Mouse (Mus musculus) lung, embryonic 16.5 days (tissue): ENCODE measurements around the gene Gdf9. TPM values are rescaled to one million over a fixed set of nuclear protein-coding genes. Genes with fewer than 3 reads are reported as not detected.

Experiments
- ATAC-seq: fragments of 200-750 bp; cut with Nextera tagmentation; 2 replicates; pipeline ENCODE4 v1.8.0; 2017; ENCODE audit warnings: low read depth, mild to moderate bottlenecking, moderate library complexity
- H3K27ac ChIP-seq: fragments of 300-500 bp; sonication (generic); 2 replicates; pipeline ENCODE4 v1.5.1; 2014; ENCODE audit warnings: mild to moderate bottlenecking, control low read depth, low read length
- H3K27me3 ChIP-seq: fragments of 300-500 bp; sonication (generic); 2 replicates; pipeline ENCODE4 v1.6.1; 2014; ENCODE audit warnings: low read depth, low read length, mixed read lengths; ENCODE audit not compliant: control insufficient read depth, insufficient read depth
- H3K36me3 ChIP-seq: fragments of 300-500 bp; sonication (generic); 2 replicates; pipeline ENCODE4 v1.6.1; 2014; ENCODE audit warnings: low read length; ENCODE audit not compliant: control insufficient read depth, insufficient read depth
- H3K4me1 ChIP-seq: fragments of 300-500 bp; sonication (generic); replicated peaks from 2 replicates; pipeline ENCODE4 v1.6.1; 2014; ENCODE audit warnings: low read length, mixed read lengths; ENCODE audit not compliant: control insufficient read depth, insufficient read depth
- H3K4me2 ChIP-seq: fragments of 300-500 bp; sonication (generic); 2 replicates; pipeline ENCODE4 v1.6.1; 2014; ENCODE audit warnings: low read depth, low read length, control low read depth
- H3K4me3 ChIP-seq: fragments of 300-500 bp; sonication (generic); 2 replicates; pipeline ENCODE4 v1.5.1; 2014; ENCODE audit warnings: mild to moderate bottlenecking, low read length, control low read depth
- H3K9ac ChIP-seq: fragments of 300-500 bp; sonication (generic); 2 replicates; pipeline ENCODE4 v1.6.1; 2014; ENCODE audit warnings: low read length, control low read depth
- H3K9me3 ChIP-seq: fragments of 300-500 bp; sonication (generic); 2 replicates; pipeline ENCODE4 v1.6.1; 2016; ENCODE audit warnings: low read length; ENCODE audit not compliant: control insufficient read depth
- WGBS: fragments of 180-500 bp; shearing (Covaris S2); extraction: QIAGEN DNeasy Blood & Tissue Kit; methylation state at CpG from one replicate; pipeline ENCODE4 v1.1.7; 2014; 5-methylcytosine and 5-hydroxymethylcytosine counted together
- polyA plus RNA-seq: library from polyadenylated mRNA; unstranded; fragments of >200 nt; fragmentation: Nextera tagmentation; extraction: Ambion mirVana; gene quantifications from 2 replicates; pipeline ENCODE4 v1.2.1, GENCODE M21; 2015

Gdf9 gene
- polyA plus RNA-seq, 1 experiment from 2014 or later, result 1.4 TPM

DNA sequence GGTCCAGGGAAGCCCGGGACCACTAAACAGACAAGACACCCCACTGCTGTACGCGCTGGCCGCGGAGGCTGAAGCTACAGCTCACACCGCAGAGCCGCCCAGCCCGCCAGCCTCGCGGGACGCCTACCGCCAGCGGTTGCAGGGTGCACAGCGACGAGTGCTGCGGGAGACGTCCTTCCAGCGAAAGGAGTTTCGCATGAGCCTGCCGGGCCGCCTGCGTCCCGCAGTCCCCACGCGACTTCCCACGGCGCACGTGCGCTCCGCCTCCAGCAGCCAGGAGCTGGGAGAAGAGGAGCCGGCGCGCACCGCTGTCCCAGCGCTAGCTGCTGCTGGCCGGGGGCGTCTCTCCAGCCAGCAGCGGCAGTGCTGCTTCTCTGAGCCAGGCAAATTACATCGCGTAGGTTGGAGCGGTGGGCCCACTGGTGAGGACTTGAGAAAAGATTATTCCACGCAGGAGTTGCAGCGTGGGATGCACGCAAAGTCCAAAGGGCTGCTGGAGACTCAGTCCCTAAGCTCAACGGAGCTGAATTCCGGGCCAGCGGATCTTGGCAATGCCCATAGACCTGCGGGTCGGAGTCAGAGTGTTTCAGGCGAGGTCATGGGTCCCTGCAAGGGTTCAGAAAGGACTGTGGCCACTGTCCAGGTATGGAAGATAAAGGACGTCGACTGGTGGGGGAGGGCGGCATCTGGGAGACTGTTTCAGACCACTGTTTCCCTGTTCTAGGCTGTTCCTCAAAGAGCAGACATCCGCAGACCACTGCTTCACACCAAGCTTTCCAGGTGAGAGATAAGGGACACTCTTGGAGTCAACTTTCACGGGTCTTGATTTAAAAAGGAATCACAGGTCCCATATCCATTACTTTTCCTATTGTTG, 33.0 kb downstream of the Gdf9 start:
- Histone ChIP-seq H3K9me3 (no peaks in the 10 kb centered on the region), H3K9ac (peak overlapping the region; percentile 55), H3K27ac (no peak overlapping the region), H3K4me2 (peak overlapping the region; percentile 78), H3K4me1 (peaks cover 6% of the 10 kb centered on the region; the same call in 1 of the 2 replicates), H3K27me3 (peaks cover 41% of the 10 kb centered on the region), H3K4me3 (peak overlapping the region; percentile 48), H3K36me3 (no peaks in the 10 kb centered on the region)
- ATAC-seq, result peak; percentile 26; the same call in 1 of the 2 replicates
- WGBS, result 6% methylated on average over 55 of the region's 55 CpGs

DNA sequence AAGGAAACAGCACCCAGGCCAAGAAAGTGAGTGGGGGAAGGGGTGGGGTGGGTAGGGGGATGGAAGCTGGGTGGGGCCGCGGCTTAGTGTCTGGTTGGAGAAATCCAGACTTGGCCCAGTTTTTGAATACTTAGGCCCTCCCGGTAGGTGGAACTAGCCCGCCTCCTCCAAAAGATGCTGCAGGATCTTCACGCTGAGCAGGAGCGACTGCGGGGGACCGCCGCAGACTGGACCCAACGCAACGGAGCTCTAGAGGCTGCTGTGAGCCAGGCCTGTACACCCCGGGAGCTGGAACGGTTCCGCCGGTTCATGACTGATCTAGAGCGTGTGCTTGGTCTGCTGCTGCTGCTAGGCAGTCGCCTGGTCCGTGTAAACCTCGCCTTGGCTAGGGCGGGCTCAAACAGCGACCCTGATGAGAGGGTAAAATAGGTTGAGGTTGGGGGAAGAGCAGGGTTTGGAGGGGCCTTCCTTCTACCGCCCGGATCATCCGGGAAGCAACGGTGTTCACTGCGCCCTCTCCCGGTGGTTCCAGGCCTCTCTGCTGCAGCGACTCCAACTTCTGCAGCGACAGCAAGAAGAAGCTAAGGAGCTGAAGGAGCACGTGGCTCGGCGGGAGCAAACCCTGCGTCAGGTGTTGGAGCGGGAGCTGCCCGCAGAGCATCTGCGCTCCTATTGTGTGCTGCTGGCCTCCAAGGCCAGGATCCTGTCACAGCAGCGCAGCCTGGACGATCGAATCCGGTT, 35.6 kb downstream of the Gdf9 start:
- WGBS, result 6% methylated on average over 40 of the region's 40 CpGs

DNA sequence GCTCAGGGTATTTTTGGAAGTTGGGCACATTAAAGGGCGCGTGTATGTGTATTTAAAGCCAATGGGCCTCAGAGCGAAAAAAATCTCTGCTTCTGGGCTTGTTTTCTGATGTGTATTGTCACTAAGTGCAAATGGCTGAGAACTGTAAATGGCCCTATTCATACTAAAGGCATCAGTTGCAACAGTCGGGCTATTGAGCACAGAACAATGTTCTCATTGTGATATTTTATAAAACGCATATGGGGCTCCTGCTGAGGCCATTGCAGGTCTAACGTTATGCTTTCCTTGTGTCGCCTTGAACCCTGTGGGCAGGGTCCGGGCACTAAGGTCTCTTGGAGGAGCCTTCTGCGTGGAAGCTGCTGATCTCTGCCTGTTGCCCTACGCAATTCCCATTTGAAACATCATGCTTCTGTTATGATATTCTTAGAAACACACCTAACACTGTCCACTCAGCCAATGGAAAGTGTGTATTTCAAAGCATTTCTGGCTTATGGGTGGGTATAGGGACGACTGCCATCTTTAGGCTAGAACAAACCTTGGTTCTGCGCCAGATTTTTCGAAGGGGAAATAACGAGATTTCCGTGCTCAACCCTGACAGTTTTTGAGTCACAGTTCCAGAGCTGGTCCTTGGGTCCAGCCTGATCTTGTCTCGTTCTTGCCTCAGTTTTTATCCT, 38.6 kb downstream of the Gdf9 start:
- Histone ChIP-seq H3K9ac (peak overlapping the region; percentile 26; the same call in 1 of the 2 replicates), H3K4me2 (peak overlapping the region; percentile 43), H3K36me3 (no peaks in the 10 kb centered on the region), H3K27me3 (peaks cover 36% of the 10 kb centered on the region), H3K4me1 (peaks cover 10% of the 10 kb centered on the region; the same call in 1 of the 2 replicates), H3K4me3 (peak overlapping the region; percentile 17), H3K27ac (no peak overlapping the region), H3K9me3 (no peaks in the 10 kb centered on the region)
- ATAC-seq, result peak; percentile 18
- 35% methylated on average over 16 of the region's 16 CpGs for WGBS

More for the DNA sequence above, 35.6 kb downstream of the Gdf9 start:
- ATAC-seq, result peak; percentile 65
- H3K4me3 ChIP-seq, result peak overlapping the region; percentile 37
- no peaks in the 10 kb centered on the region for H3K9me3 ChIP-seq
- no peak overlapping the region for H3K27ac ChIP-seq
- peak overlapping the region; percentile 60 for H3K9ac ChIP-seq
- peaks cover 50% of the 10 kb centered on the region for H3K27me3 ChIP-seq
- no peaks in the 10 kb centered on the region for H3K36me3 ChIP-seq
- peaks cover 13% of the 10 kb centered on the region; the same call in 1 of the 2 replicates for H3K4me1 ChIP-seq
- peak overlapping the region; percentile 62 for H3K4me2 ChIP-seq

DNA sequence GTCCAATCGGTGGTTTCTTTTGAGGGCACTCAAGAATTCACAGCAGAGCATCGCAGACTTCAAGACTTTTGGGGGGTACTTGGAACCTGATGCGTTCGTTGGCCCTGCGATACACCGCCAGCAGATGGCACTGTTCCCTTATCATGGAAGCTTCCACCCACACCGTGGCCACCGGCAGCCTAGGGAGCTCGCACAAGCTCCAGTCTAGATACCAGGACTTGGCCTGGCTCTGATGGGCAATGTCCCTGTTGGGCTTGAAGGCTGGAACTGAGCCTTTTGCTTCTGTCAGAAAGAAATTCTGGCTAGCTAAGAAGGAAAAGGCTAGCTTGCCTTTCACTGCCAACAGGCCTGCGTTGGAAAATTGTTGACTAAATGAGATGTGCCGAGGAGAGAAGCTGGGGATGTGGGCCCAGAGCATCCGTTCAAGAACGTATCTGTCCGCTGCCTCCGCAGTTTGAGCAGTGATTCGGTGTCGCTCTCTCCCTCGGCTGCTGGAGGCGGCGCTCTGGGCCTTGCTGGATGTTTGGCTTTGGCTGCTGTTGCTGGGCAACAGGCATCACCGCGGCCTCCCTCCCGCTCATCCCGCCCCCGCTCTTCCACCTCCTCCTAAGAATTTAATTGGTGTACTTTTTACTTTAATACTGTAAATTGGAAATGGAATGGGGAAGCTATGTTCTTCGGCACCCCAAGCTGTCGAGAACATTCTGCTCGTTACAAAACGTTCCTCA, 39.3 kb downstream of the Gdf9 start, which contains the start of gene Gm9837:
Gene Gm9837 (minus strand): TSS at position 512 of the 728 bp plus-strand sequence.
- Histone ChIP-seq H3K27ac (no peak within 1 kb of the TSS), H3K9me3 (no peaks in the 10 kb centered on the region), H3K27me3 (peaks cover 36% of the 10 kb centered on the region), H3K4me3 (peak within 1 kb of the TSS; percentile 20), H3K4me1 (peaks cover 10% of the 10 kb centered on the region; the same call in 1 of the 2 replicates), H3K36me3 (no peaks in the 10 kb centered on the region), H3K4me2 (peak within 1 kb of the TSS; percentile 43), H3K9ac (peak within 1 kb of the TSS; percentile 26; the same call in 1 of the 2 replicates)
- WGBS, result 3% methylated on average over 29 of the region's 29 CpGs
- ATAC-seq, result peak; percentile 88

DNA sequence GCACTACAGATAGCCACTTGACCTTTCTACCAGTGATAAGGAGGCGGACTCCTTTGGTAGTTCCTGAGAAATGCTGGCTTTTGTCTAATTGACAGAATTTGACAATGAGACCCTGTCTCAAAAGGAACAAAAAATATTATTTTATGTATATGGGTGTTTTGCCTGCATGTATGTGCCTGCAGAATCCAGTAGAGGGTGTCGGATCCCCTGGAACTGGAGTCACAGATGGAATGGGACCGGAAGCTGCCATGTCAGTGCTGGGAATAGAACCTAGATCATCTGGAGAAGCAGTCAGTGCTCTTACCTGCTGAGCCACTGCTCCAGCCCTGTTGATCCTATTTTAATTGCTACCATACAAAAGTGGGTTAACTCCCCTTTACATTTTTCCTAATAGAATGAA, 41.9 kb downstream of the Gdf9 start:
- H3K4me3 ChIP-seq, result no peak overlapping the region
- ATAC-seq, result no peak
- peaks cover 7% of the 10 kb centered on the region; the same call in 1 of the 2 replicates for H3K4me1 ChIP-seq
- 58% methylated on average over 3 of the region's 3 CpGs for WGBS
- no peak overlapping the region for H3K9ac ChIP-seq
- no peaks in the 10 kb centered on the region for H3K36me3 ChIP-seq
- H3K4me2 ChIP-seq, result no peak overlapping the region
- no peaks in the 10 kb centered on the region for H3K9me3 ChIP-seq
- no peak overlapping the region for H3K27ac ChIP-seq
- H3K27me3 ChIP-seq, result peaks cover 47% of the 10 kb centered on the region

DNA sequence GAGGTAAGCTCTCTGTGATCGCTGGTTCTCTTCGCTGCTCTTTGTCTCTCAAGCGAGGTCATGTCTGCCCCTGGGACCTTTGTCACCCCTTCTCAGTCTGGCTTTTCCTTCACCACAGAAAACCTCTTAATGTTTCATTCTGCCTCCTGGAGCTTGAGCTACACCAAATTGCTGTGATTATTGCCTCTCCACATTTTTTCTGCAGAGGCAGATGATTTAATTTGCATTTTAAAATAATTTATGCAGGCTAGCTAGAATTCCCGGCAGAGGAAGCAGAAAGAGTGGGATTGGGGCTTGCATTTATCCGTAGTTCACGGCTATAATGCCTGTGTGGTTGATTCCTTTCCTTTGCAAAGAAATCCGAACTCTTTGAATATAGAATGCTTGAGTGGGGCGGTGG, 44.8 kb downstream of the Gdf9 start:
- WGBS, result 22% methylated on average over 8 of the region's 8 CpGs
- no peaks in the 10 kb centered on the region for H3K9me3 ChIP-seq
- H3K27ac ChIP-seq, result no peak overlapping the region
- no peak overlapping the region for H3K9ac ChIP-seq
- no peak for ATAC-seq
- peaks cover 69% of the 10 kb centered on the region for H3K27me3 ChIP-seq
- H3K4me1 ChIP-seq, result peaks cover 16% of the 10 kb centered on the region
- H3K4me2 ChIP-seq, result no peak overlapping the region
- H3K36me3 ChIP-seq, result no peaks in the 10 kb centered on the region
- no peak overlapping the region for H3K4me3 ChIP-seq

DNA sequence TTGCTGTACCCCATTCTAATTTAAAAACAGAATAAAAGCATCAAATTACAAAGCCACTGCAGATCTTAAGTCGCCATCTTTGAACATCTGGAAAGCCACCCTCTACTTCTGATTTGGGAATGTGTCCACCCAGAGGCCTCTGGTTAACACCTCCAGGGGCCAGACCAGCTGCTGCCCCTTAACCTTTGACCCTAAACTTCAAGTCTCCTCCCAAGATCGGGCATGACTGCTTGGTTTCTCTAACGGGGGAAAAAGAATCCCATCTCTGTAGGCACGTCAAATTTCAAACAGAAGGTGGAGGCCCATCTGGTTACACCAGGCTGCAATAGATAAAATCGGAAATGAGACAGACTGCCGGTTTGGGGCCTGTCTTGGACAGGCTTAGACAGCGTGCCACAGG, 47.0 kb downstream of the Gdf9 start:
- peaks cover 16% of the 10 kb centered on the region for H3K4me1 ChIP-seq
- no peak overlapping the region for H3K4me3 ChIP-seq
- peaks cover 70% of the 10 kb centered on the region for H3K27me3 ChIP-seq
- no peak for ATAC-seq
- H3K27ac ChIP-seq, result no peak overlapping the region
- H3K36me3 ChIP-seq, result no peaks in the 10 kb centered on the region
- no peak overlapping the region for H3K9ac ChIP-seq
- 41% methylated on average over 7 of the region's 7 CpGs for WGBS
- no peak overlapping the region for H3K4me2 ChIP-seq
- H3K9me3 ChIP-seq, result no peaks in the 10 kb centered on the region

DNA sequence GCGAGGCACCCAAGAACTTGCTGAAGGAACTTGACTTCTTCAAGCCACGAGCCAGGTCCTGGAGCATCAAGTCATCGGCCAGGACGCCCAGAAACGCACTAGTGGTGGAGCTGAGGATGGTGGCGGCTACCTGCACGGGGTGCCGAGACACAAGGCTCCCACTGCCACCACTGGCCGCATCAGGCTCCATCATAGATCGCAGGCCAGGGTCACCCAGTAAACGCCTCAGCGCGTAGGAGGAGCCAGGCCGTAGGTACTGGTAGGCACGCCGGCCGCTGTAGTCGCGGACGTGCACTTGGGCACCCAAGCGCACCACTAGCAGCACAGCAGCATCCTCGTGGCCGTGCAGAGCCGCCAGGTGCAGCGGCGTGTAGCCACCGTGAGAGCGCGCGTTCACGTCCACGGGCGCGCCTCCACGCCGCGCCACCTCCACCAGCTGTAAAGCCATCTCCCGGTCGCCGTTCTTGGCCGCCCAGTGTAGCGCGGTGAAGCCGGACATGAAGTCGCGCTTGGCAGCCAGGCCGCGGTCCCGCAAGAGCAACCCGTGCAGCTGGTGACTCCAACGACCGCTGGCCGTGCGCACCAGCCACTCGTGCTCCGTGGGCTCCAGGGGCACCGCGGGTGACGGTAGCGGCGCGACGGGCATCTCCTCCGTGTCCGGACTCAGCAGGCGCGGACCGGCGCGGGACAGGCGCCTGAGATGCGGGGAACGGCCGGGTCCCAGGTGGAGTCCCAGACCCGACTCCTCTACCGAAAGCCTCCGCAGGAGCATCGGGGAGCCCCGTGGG, 47.8 kb downstream of the Gdf9 start:
- H3K9me3 ChIP-seq, result no peaks in the 10 kb centered on the region
- ATAC-seq, result peak; percentile 39; the same call in 1 of the 2 replicates
- no peaks in the 10 kb centered on the region for H3K36me3 ChIP-seq
- peak overlapping the region; percentile 47 for H3K4me3 ChIP-seq
- peaks cover 70% of the 10 kb centered on the region for H3K27me3 ChIP-seq
- H3K9ac ChIP-seq, result peak overlapping the region; percentile 45
- no peak overlapping the region for H3K27ac ChIP-seq
- 6% methylated on average over 79 of the region's 79 CpGs for WGBS
- H3K4me2 ChIP-seq, result peak overlapping the region; percentile 76
- peaks cover 16% of the 10 kb centered on the region for H3K4me1 ChIP-seq
